Mouse (Mus musculus): Measurements from ENCODE around the gene Lrmda. TPM values are rescaled to one million over a fixed set of nuclear protein-coding genes. Genes with fewer than 3 reads are reported as not detected.

The Lrmda gene
- polyA plus RNA-seq, 1 experiment from 2014 or later = 0.20 TPM

GRCm38 (mm10) chr14:22126859-22127258, 107.3 kb downstream of the Lrmda start:
- no peak overlapping the region for H3K27ac ChIP-seq (replicated peaks; ENCODE audit: low read depth, low read length)
- H3K9ac ChIP-seq (ENCODE audit: low read length) = no peak overlapping the region
- H3K4me1 ChIP-seq (ENCODE audit: control insufficient read depth, insufficient read depth, low read length) = no peaks in the 10 kb centered on the region
- ATAC-seq (ENCODE audit: insufficient number of reproducible peaks, low FRiP score, low TSS enrichment, low read depth) = no peak
- H3K36me3 ChIP-seq (ENCODE audit: control insufficient read depth, insufficient read depth, low read length) = no peaks in the 10 kb centered on the region
- H3K4me2 ChIP-seq (ENCODE audit: low read depth, severe bottlenecking) = no peak overlapping the region
- 89% methylated on average over 6 of the region's 6 CpGs for WGBS
- no peaks in the 10 kb centered on the region for H3K9me3 ChIP-seq (ENCODE audit: control insufficient read depth, low read length)
- H3K27me3 ChIP-seq (ENCODE audit: control insufficient read depth, insufficient read depth, low read length) = no peaks in the 10 kb centered on the region
- no peak overlapping the region for H3K4me3 ChIP-seq (ENCODE audit: low read depth, low read length)
- DNase-seq (ENCODE audit: low spot score) = no peak

DNA sequence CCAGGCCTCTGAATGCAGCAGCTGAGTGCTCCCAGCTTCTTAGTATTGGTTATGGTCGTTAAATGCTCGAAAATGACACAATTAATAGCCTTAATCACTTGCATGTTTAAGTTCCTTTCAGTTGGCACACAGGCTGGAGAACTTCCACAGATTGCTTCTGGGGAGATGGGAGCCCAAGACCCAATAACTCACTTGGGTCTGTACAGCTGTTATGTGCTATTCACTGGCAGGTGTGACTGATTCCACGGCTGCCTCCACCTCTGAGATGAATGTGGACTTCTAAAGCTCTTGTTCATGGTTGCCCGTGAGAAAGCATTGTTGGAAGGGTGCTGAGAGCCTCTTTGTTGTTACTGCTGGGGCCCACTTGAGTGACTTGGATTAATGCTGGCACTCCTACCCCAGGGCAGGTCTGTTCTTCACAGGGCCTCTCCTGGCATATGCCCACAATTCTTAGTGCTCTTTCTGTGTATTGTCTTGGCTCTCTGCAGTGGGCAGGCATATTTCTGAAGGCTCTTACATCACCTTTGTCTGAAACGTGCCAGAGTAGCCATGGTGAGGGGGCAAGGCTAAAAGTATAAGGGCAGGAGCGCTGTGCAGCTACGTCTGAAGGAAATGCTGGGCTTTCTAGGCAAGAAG, 111.6 kb downstream of the Lrmda start:
- ATAC-seq (ENCODE audit: insufficient number of reproducible peaks, low FRiP score, low TSS enrichment, low read depth) (no peak), DNase-seq (ENCODE audit: low spot score) (no peak)
- Histone ChIP-seq H3K4me1 (ENCODE audit: control insufficient read depth, insufficient read depth, low read length) (no peaks in the 10 kb centered on the region), H3K9ac (ENCODE audit: low read length) (no peak overlapping the region), H3K4me2 (ENCODE audit: low read depth, severe bottlenecking) (no peak overlapping the region), H3K36me3 (ENCODE audit: control insufficient read depth, insufficient read depth, low read length) (no peaks in the 10 kb centered on the region), H3K27ac (replicated peaks; ENCODE audit: low read depth, low read length) (no peak overlapping the region), H3K9me3 (ENCODE audit: control insufficient read depth, low read length) (no peaks in the 10 kb centered on the region), H3K4me3 (ENCODE audit: low read depth, low read length) (no peak overlapping the region), H3K27me3 (ENCODE audit: control insufficient read depth, insufficient read depth, low read length) (no peaks in the 10 kb centered on the region)
- WGBS = 58% methylated on average over 7 of the region's 7 CpGs

DNA sequence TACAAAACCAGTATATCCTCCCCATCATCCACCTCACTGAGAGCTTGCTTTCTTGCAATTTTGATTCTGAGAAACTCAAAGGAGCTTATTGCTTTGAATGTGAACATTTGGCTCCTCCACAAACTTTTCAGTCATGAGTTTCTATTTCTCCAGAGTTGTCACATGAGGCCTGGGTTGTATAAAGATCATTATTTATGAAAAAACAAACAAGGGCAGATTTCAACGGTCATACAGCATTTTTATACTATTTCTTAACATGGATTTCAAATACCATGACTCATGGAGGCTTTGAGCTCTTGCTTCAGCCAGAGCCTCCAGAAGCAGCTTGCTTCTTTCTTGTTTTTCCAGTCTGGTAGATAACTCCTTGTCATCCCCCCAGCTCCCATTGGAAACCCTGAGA, 119.8 kb downstream of the Lrmda start:
- DNase-seq (ENCODE audit: low spot score) = no peak
- ATAC-seq (ENCODE audit: insufficient number of reproducible peaks, low FRiP score, low TSS enrichment, low read depth) = no peak
- Histone ChIP-seq H3K9ac (ENCODE audit: low read length) (no peak overlapping the region), H3K36me3 (ENCODE audit: control insufficient read depth, insufficient read depth, low read length) (no peaks in the 10 kb centered on the region), H3K4me2 (ENCODE audit: low read depth, severe bottlenecking) (no peak overlapping the region), H3K27me3 (ENCODE audit: control insufficient read depth, insufficient read depth, low read length) (no peaks in the 10 kb centered on the region), H3K4me1 (ENCODE audit: control insufficient read depth, insufficient read depth, low read length) (no peaks in the 10 kb centered on the region), H3K4me3 (ENCODE audit: low read depth, low read length) (no peak overlapping the region), H3K27ac (replicated peaks; ENCODE audit: low read depth, low read length) (no peak overlapping the region), H3K9me3 (ENCODE audit: control insufficient read depth, low read length) (no peaks in the 10 kb centered on the region)
- 95% methylated on average over 1 of the region's 1 CpGs for WGBS

- 11% methylated on average over 3 of the region's 3 CpGs for WGBS
- H3K27ac ChIP-seq (replicated peaks; ENCODE audit: low read depth, low read length) = no peak overlapping the region
- DNase-seq (ENCODE audit: low spot score) (no peak), ATAC-seq (ENCODE audit: insufficient number of reproducible peaks, low FRiP score, low TSS enrichment, low read depth) (no peak)
- H3K36me3 ChIP-seq (ENCODE audit: control insufficient read depth, insufficient read depth, low read length) = no peaks in the 10 kb centered on the region
- H3K9ac ChIP-seq (ENCODE audit: low read length) = no peak overlapping the region
- H3K4me3 ChIP-seq (ENCODE audit: low read depth, low read length) = no peak overlapping the region
- H3K4me1 ChIP-seq (ENCODE audit: control insufficient read depth, insufficient read depth, low read length) = peaks cover 15% of the 10 kb centered on the region
- H3K9me3 ChIP-seq (ENCODE audit: control insufficient read depth, low read length) = no peaks in the 10 kb centered on the region
- H3K4me2 ChIP-seq (ENCODE audit: low read depth, severe bottlenecking) = no peak overlapping the region
- no peaks in the 10 kb centered on the region for H3K27me3 ChIP-seq (ENCODE audit: control insufficient read depth, insufficient read depth, low read length)
Observed at GRCm38 (mm10) chr14:22144014-22144413, 124.5 kb downstream of the Lrmda start.

- Histone ChIP-seq H3K27ac (replicated peaks; ENCODE audit: low read depth, low read length) (no peak overlapping the region), H3K27me3 (ENCODE audit: control insufficient read depth, insufficient read depth, low read length) (no peaks in the 10 kb centered on the region), H3K9ac (ENCODE audit: low read length) (no peak overlapping the region), H3K4me1 (ENCODE audit: control insufficient read depth, insufficient read depth, low read length) (peaks cover 15% of the 10 kb centered on the region), H3K9me3 (ENCODE audit: control insufficient read depth, low read length) (no peaks in the 10 kb centered on the region), H3K4me2 (ENCODE audit: low read depth, severe bottlenecking) (no peak overlapping the region), H3K4me3 (ENCODE audit: low read depth, low read length) (no peak overlapping the region), H3K36me3 (ENCODE audit: control insufficient read depth, insufficient read depth, low read length) (no peaks in the 10 kb centered on the region)
- 63% methylated on average over 4 of the region's 4 CpGs for WGBS
- DNase-seq (ENCODE audit: low spot score) (no peak), ATAC-seq (ENCODE audit: insufficient number of reproducible peaks, low FRiP score, low TSS enrichment, low read depth) (no peak)
Observed at GRCm38 (mm10) chr14:22145863-22146262, 126.4 kb downstream of the Lrmda start.

DNA sequence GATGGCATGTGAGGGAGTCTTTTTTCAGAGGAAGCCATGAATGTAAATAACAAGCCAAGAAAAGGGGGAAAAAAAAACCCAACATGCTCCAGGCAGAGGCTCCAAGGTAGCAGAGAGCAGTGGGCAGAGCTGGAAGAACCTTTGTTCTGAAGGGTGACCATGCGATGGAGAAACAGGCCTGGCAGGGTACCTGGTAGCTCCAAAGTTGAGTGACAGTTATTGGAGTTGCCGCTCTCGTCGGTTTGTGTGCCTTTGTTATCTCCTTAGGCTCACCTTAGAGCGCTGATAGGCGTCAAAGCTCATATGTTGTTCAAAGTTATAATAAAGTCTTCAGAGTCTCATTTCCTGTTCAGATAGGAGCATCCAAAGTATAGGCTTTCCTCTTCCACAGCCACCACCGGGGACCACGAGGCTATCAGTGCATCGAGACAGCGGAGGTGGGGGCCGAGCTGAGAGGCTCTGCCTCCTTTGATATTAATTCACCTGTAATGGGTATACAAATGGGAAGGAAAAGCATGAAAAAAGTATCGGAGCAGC, 127.1 kb downstream of the Lrmda start:
- no peak for DNase-seq (ENCODE audit: low spot score)
- H3K9me3 ChIP-seq (ENCODE audit: control insufficient read depth, low read length) = no peaks in the 10 kb centered on the region
- no peak overlapping the region for H3K4me3 ChIP-seq (ENCODE audit: low read depth, low read length)
- H3K4me1 ChIP-seq (ENCODE audit: control insufficient read depth, insufficient read depth, low read length) = peaks cover 15% of the 10 kb centered on the region
- ATAC-seq (ENCODE audit: insufficient number of reproducible peaks, low FRiP score, low TSS enrichment, low read depth) = no peak
- no peak overlapping the region for H3K4me2 ChIP-seq (ENCODE audit: low read depth, severe bottlenecking)
- H3K36me3 ChIP-seq (ENCODE audit: control insufficient read depth, insufficient read depth, low read length) = no peaks in the 10 kb centered on the region
- H3K27me3 ChIP-seq (ENCODE audit: control insufficient read depth, insufficient read depth, low read length) = no peaks in the 10 kb centered on the region
- H3K9ac ChIP-seq (ENCODE audit: low read length) = no peak overlapping the region
- 79% methylated on average over 12 of the region's 12 CpGs for WGBS
- no peak overlapping the region for H3K27ac ChIP-seq (replicated peaks; ENCODE audit: low read depth, low read length)

DNA sequence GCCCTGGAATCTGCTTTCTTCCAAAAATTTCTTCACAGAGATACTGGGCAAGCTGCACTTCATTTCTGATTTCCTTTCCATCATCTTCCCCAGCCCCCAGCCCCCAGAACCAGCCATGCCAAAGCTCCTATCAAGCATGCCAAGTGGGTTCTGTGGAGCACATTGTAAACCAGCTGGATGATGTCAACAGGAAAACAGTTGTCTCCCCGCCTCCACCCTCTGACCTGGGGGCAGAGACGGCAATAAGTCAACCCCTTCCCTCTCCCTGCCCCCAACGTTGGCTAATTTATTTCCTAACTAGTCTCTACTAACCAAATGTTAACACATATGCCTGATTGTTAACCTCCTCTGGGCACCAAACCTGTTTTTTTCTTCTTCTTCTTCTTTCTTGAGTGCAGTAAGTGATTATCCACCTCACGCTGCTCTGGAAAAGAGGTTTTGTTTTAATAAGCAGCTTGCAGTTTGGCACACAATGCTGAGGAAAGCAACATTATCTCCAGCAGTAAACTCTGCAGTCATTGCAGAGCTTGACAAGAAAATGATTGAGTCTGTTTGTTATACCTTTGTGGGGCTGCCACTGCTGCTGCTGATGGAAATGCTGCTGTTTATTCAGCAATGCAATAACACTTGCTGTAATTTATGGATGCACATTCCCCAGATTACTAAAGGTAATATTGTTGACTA, 128.0 kb downstream of the Lrmda start:
- Histone ChIP-seq H3K36me3 (ENCODE audit: control insufficient read depth, insufficient read depth, low read length) (no peaks in the 10 kb centered on the region), H3K27ac (replicated peaks; ENCODE audit: low read depth, low read length) (no peak overlapping the region)

GRCm38 (mm10) chr14:22152701-22153100, 133.2 kb downstream of the Lrmda start:
- no peak overlapping the region for H3K4me3 ChIP-seq (ENCODE audit: low read depth, low read length)
- H3K27ac ChIP-seq (replicated peaks; ENCODE audit: low read depth, low read length) = no peak overlapping the region
- H3K4me2 ChIP-seq (ENCODE audit: low read depth, severe bottlenecking) = no peak overlapping the region; the same call in 1 of the 2 replicates
- H3K4me1 ChIP-seq (ENCODE audit: control insufficient read depth, insufficient read depth, low read length) = peaks cover 13% of the 10 kb centered on the region
- 0 out of 2 replicates have a peak, but pooled peaks cover 2% of the 10 kb centered on the region for H3K27me3 ChIP-seq (ENCODE audit: control insufficient read depth, insufficient read depth, low read length)
- WGBS = 15% methylated on average over 13 of the region's 13 CpGs
- no peaks in the 10 kb centered on the region for H3K36me3 ChIP-seq (ENCODE audit: control insufficient read depth, insufficient read depth, low read length)
- DNase-seq (ENCODE audit: low spot score) (peak; percentile 52), ATAC-seq (ENCODE audit: insufficient number of reproducible peaks, low FRiP score, low TSS enrichment, low read depth) (no peak)
- no peaks in the 10 kb centered on the region for H3K9me3 ChIP-seq (ENCODE audit: control insufficient read depth, low read length)
- H3K9ac ChIP-seq (ENCODE audit: low read length) = no peak overlapping the region; the same call in 1 of the 2 replicates

More for the DNA sequence above, 128.0 kb downstream of the Lrmda start:
- DNase-seq (ENCODE audit: low spot score) (no peak), ATAC-seq (ENCODE audit: insufficient number of reproducible peaks, low FRiP score, low TSS enrichment, low read depth) (no peak)
- WGBS = 6% methylated on average over 4 of the region's 4 CpGs
- no peak overlapping the region for H3K9ac ChIP-seq (ENCODE audit: low read length)
- no peak overlapping the region for H3K4me2 ChIP-seq (ENCODE audit: low read depth, severe bottlenecking)
- no peak overlapping the region for H3K4me3 ChIP-seq (ENCODE audit: low read depth, low read length)
- H3K4me1 ChIP-seq (ENCODE audit: control insufficient read depth, insufficient read depth, low read length) = peaks cover 18% of the 10 kb centered on the region
- no peaks in the 10 kb centered on the region for H3K27me3 ChIP-seq (ENCODE audit: control insufficient read depth, insufficient read depth, low read length)
- no peaks in the 10 kb centered on the region for H3K9me3 ChIP-seq (ENCODE audit: control insufficient read depth, low read length)
